Mouse (Mus musculus): ENCODE data around the gene Tnfrsf8. TPM values are rescaled to one million over a fixed set of nuclear protein-coding genes. Genes with fewer than 3 reads are reported as not detected.

Gene Tnfrsf8
- total RNA-seq, 1 experiment = 5.1 TPM

- no peak overlapping the region for H3K9ac ChIP-seq (ENCODE audit: insufficient read depth, low read depth, low read length, poor library complexity, severe bottlenecking)
- no peak overlapping the region for H3K4me3 ChIP-seq (ENCODE audit: insufficient read depth in 1 of 2, low read depth in 1 of 2, low read length in 2 of 2, poor library complexity in 1 of 2, severe bottlenecking in 1 of 2)
- TF ChIP-seq CHD2 (IDR thresholded peaks at IDR 0.05; ENCODE audit: low read depth, low read length) (no peak), ZC3H11A (IDR thresholded peaks at IDR 0.05; ENCODE audit: borderline replicate concordance, low read depth, low read length) (no peak), MAFK (IDR thresholded peaks at IDR 0.05; ENCODE audit: insufficient read depth, low read depth, low read length) (no peak), HCFC1 (IDR thresholded peaks at IDR 0.05; ENCODE audit: borderline replicate concordance, insufficient read depth, low read length) (no peak), ZNF384 (IDR thresholded peaks at IDR 0.05; ENCODE audit: low read depth, low read length) (no peak)
- no peaks in the 10 kb centered on the region for H3K9me3 ChIP-seq (ENCODE audit: control insufficient read depth, insufficient read depth, low read depth, low read length)
- in situ Hi-C loops (cut with MboI; ENCODE audit: low sequenced_read_pairs in 2 of 2, unreplicated experiment in 2 of 2) = no loop called here
- no peak overlapping the region for H3K27ac ChIP-seq (ENCODE audit: insufficient read depth, low read depth, low read length, poor library complexity, severe bottlenecking)
- H3K36me3 ChIP-seq (ENCODE audit: control insufficient read depth, insufficient read depth, low read length, poor library complexity, severe bottlenecking) = no peaks in the 10 kb centered on the region
- no peaks in the 10 kb centered on the region for H3K4me1 ChIP-seq (ENCODE audit: control insufficient read depth in 2 of 2, insufficient read depth in 2 of 2, low read length in 2 of 2, poor library complexity in 1 of 2)
- DNase-seq (ENCODE audit: low read depth, low spot score) = no peak
These were observed 83.2 kb downstream of the Tnfrsf8 start for GRCm38 (mm10) chr4:145231732-145232131.

- no peaks in the 10 kb centered on the region for H3K36me3 ChIP-seq (ENCODE audit: control insufficient read depth, insufficient read depth, low read length, poor library complexity, severe bottlenecking)
- in situ Hi-C loops (cut with MboI; ENCODE audit: low sequenced_read_pairs in 2 of 2, unreplicated experiment in 2 of 2) = no loop called here
These were observed 84.3 kb downstream of the Tnfrsf8 start for GRCm38 (mm10) chr4:145230647-145231046.

GRCm38 (mm10) chr4:145229524-145230163 is 85.3 kb downstream of the Tnfrsf8 start:
- H3K4me1 ChIP-seq (ENCODE audit: control insufficient read depth in 2 of 2, insufficient read depth in 2 of 2, low read length in 2 of 2, poor library complexity in 1 of 2) = no peaks in the 10 kb centered on the region
- in situ Hi-C loops (cut with MboI; ENCODE audit: low sequenced_read_pairs in 2 of 2, unreplicated experiment in 2 of 2) = no loop called here
- no peaks in the 10 kb centered on the region for H3K36me3 ChIP-seq (ENCODE audit: control insufficient read depth, insufficient read depth, low read length, poor library complexity, severe bottlenecking)
- no peak overlapping the region for H3K4me3 ChIP-seq (ENCODE audit: insufficient read depth in 1 of 2, low read depth in 1 of 2, low read length in 2 of 2, poor library complexity in 1 of 2, severe bottlenecking in 1 of 2)
- H3K9me3 ChIP-seq (ENCODE audit: control insufficient read depth, insufficient read depth, low read depth, low read length) = no peaks in the 10 kb centered on the region
- no peak overlapping the region for H3K27ac ChIP-seq (ENCODE audit: insufficient read depth, low read depth, low read length, poor library complexity, severe bottlenecking)
- TF ChIP-seq ZNF384 (IDR thresholded peaks at IDR 0.05; ENCODE audit: low read depth, low read length) (no peak), CHD2 (IDR thresholded peaks at IDR 0.05; ENCODE audit: low read depth, low read length) (no peak), MAFK (IDR thresholded peaks at IDR 0.05; ENCODE audit: insufficient read depth, low read depth, low read length) (no peak), ZC3H11A (IDR thresholded peaks at IDR 0.05; ENCODE audit: borderline replicate concordance, low read depth, low read length) (no peak), HCFC1 (IDR thresholded peaks at IDR 0.05; ENCODE audit: borderline replicate concordance, insufficient read depth, low read length) (no peak)
- no peak overlapping the region for H3K9ac ChIP-seq (ENCODE audit: insufficient read depth, low read depth, low read length, poor library complexity, severe bottlenecking)
- DNase-seq (ENCODE audit: low read depth, low spot score) = no peak

More at GRCm38 (mm10) chr4:145230647-145231046, 84.3 kb downstream of the Tnfrsf8 start:
- no peak overlapping the region for H3K9ac ChIP-seq (ENCODE audit: insufficient read depth, low read depth, low read length, poor library complexity, severe bottlenecking)
- H3K4me1 ChIP-seq (ENCODE audit: control insufficient read depth in 2 of 2, insufficient read depth in 2 of 2, low read length in 2 of 2, poor library complexity in 1 of 2) = no peaks in the 10 kb centered on the region
- no peak for DNase-seq (ENCODE audit: low read depth, low spot score)
- H3K27ac ChIP-seq (ENCODE audit: insufficient read depth, low read depth, low read length, poor library complexity, severe bottlenecking) = no peak overlapping the region
- no peak for TF ChIP-seq HCFC1 (IDR thresholded peaks at IDR 0.05; ENCODE audit: borderline replicate concordance, insufficient read depth, low read length)
- no peak for TF ChIP-seq CHD2 (IDR thresholded peaks at IDR 0.05; ENCODE audit: low read depth, low read length)
- no peak for TF ChIP-seq ZC3H11A (IDR thresholded peaks at IDR 0.05; ENCODE audit: borderline replicate concordance, low read depth, low read length)
- TF ChIP-seq MAFK (IDR thresholded peaks at IDR 0.05; ENCODE audit: insufficient read depth, low read depth, low read length) = no peak
- no peak for TF ChIP-seq ZNF384 (IDR thresholded peaks at IDR 0.05; ENCODE audit: low read depth, low read length)
- H3K9me3 ChIP-seq (ENCODE audit: control insufficient read depth, insufficient read depth, low read depth, low read length) = no peaks in the 10 kb centered on the region
- no peak overlapping the region for H3K4me3 ChIP-seq (ENCODE audit: insufficient read depth in 1 of 2, low read depth in 1 of 2, low read length in 2 of 2, poor library complexity in 1 of 2, severe bottlenecking in 1 of 2)

- in situ Hi-C loops (cut with MboI; ENCODE audit: low sequenced_read_pairs in 2 of 2, unreplicated experiment in 2 of 2) = no loop called here
- Histone ChIP-seq H3K9me3 (ENCODE audit: control insufficient read depth, insufficient read depth, low read depth, low read length) (no peaks in the 10 kb centered on the region), H3K27ac (ENCODE audit: insufficient read depth, low read depth, low read length, poor library complexity, severe bottlenecking) (no peak overlapping the region), H3K36me3 (ENCODE audit: control insufficient read depth, insufficient read depth, low read length, poor library complexity, severe bottlenecking) (no peaks in the 10 kb centered on the region), H3K4me1 (ENCODE audit: control insufficient read depth in 2 of 2, insufficient read depth in 2 of 2, low read length in 2 of 2, poor library complexity in 1 of 2) (no peaks in the 10 kb centered on the region), H3K4me3 (ENCODE audit: insufficient read depth in 1 of 2, low read depth in 1 of 2, low read length in 2 of 2, poor library complexity in 1 of 2, severe bottlenecking in 1 of 2) (no peak overlapping the region), H3K9ac (ENCODE audit: insufficient read depth, low read depth, low read length, poor library complexity, severe bottlenecking) (no peak overlapping the region)
- TF ChIP-seq HCFC1 (IDR thresholded peaks at IDR 0.05; ENCODE audit: borderline replicate concordance, insufficient read depth, low read length) (no peak), MAFK (IDR thresholded peaks at IDR 0.05; ENCODE audit: insufficient read depth, low read depth, low read length) (no peak), ZC3H11A (IDR thresholded peaks at IDR 0.05; ENCODE audit: borderline replicate concordance, low read depth, low read length) (no peak)
- no peak for DNase-seq (ENCODE audit: low read depth, low spot score)
These were observed 85.9 kb downstream of the Tnfrsf8 start for GRCm38 (mm10) chr4:145229051-145229450.
